Mouse (Mus musculus) erythroblast, adult 5-6 weeks (primary cell): ENCODE data around the gene Nthl1. TPM values are rescaled to one million over a fixed set of nuclear protein-coding genes. Genes with fewer than 3 reads are reported as not detected.

Experiments
- ATAC-seq: replicated peaks from 2 replicates; pipeline ENCODE4 v1.8.0; 2016; ENCODE audit warnings: moderate number of reproducible peaks, mild to moderate bottlenecking, moderate TSS enrichment, inconsistent platforms; ENCODE audit not compliant: poor library complexity, low FRiP score, severe bottlenecking
- total RNA-seq, 2 experiments: library from RNA; stranded (forward) in 1 of 2; stranded (reverse) in 1 of 2; fragments of 150-400 nt in 1 of 2; fragments of 200-764, 138-1000 nt in 1 of 2; gene quantifications; 2 replicates each; pipeline versions ENCODE4 v1.2.3 to v1.2.4; 2015 to 2017; ENCODE audit warnings: low replicate concordance in 2 of 2

Gene Nthl1
- total RNA-seq, 2 experiments from 2014 or later = 0.85 TPM; not detected in 1

DNA sequence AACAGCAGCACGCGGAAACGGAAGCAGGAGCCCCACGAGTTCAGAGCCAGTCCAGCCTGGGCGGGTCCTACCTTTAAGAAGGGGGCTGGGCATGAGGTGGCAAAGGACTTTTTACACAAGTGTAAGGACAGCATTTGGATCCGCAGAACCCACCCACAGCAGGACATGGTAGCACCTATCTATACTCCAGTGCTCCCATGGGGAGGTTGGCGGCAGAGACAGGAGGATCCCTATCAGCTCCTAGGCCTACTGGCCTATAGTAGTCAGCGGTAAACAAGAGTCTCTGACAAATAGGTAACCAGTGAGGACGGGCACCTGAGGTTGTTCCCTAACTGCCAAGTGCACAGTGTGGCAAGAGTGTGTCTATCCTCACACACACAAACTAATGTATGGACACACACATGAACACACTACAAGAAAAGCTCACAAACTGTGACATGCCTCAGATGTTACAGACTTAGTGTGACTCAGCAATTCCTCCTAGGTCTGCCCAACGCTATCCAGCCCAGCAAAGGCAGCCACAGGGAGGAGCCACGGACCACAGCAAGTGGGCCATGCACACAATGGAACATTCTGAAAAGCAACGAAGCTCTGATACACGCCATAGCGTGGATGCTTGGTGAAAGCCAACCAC lies 14.8 kb upstream of the Nthl1 start:
- ATAC-seq = peak; percentile 90

DNA sequence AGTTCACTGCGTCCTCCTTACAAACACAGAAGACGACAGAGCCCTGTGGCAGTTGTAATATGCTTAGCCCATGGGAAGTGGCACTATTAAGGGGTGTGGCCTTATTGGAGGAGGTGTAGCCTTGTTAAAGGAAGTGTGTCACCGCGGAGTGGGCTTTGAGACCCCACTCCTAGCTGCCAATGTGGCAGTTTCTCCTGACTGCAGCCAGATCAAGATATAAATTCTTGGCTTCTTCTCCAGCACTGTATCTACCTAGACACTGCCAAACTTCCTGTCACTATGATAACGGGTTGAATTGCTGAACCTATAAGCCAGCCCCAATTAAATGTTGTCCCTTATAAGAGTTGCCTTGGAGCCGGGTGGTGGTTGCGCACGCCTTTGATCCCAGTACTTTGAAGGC lies 7.0 kb upstream of the Nthl1 start:
- no peak for ATAC-seq

DNA sequence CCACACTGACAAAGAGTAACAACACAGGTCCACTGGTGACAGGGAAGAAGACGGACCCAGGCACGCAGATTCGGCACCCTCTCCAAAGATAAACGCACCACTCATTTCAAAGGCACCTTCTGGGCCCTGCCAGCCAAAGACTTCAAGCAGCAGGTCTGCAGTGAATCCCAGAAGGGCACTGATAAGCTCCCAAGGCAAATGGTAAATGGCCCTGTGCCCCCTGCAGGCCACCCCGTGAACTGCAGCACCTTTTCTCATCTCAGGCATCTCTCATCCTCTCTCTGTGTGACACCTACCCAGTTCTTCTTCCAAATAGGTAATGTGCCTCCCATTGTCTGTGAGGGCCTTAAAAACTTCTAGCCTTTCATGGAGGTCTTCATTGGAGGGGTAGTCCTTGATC lies 3.8 kb upstream of the Nthl1 start:
- peak; percentile 84 for ATAC-seq

DNA sequence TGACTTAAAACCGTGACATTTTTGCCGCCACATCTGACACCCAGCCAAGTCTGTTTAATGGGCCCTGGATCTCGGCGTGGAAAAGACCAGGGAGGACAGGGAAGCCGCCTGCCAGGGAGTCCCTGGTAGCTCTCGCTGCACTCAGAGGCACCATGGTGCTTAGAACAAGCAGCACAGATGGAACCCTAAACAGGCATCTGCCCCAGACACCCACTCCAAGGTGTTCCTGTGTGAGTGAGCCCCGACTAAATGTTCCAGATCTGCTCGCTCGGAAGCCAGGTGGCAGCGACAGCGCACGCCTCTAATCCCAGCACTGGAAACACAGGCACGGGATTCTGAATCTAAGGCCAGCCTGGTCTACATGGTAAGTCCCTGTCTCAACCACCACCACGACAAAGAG lies 2.4 kb upstream of the Nthl1 start:
- no peak for ATAC-seq

DNA sequence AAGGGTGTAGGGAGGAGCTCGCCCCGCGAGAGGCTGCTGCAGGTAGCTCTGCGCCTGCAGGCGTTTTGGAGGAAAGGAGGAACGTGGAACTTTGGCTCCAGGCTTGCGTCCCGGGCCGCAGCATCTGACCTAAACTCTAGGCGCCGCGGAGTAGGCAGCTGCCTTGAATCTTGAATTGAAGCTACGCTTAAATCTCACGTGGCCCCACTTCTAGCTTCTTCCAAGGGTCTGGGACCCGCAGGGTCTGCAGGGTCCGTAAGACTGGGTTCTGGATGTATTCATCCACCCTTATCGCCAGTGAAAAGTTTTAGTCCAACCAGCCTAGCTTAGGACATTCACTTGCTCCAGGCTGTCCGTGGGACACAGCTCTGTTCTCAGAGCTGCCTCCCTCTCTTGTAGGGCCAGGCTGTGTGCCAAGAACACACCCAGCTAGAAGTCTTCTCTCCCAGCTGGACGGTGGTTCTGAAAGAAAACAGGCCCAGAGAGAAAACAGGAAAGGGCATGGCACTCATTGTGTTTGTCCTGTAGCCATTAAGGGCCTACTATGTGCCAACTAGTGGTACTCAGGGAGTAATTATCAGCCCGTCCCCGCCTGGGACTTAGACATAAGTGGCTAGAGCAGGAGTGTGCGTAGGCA lies 451 bp downstream of the Nthl1 start:
- peak; percentile 40 for ATAC-seq

GRCm38 (mm10) chr17:24633831-24634230 lies 1.4 kb downstream of the Nthl1 start:
- no peak for ATAC-seq

- ATAC-seq = no peak
Observed at GRCm38 (mm10) chr17:24635024-24635423, 2.5 kb downstream of the Nthl1 start.

GRCm38 (mm10) chr17:24635694-24636093 lies 3.2 kb downstream of the Nthl1 start:
- no peak for ATAC-seq

DNA sequence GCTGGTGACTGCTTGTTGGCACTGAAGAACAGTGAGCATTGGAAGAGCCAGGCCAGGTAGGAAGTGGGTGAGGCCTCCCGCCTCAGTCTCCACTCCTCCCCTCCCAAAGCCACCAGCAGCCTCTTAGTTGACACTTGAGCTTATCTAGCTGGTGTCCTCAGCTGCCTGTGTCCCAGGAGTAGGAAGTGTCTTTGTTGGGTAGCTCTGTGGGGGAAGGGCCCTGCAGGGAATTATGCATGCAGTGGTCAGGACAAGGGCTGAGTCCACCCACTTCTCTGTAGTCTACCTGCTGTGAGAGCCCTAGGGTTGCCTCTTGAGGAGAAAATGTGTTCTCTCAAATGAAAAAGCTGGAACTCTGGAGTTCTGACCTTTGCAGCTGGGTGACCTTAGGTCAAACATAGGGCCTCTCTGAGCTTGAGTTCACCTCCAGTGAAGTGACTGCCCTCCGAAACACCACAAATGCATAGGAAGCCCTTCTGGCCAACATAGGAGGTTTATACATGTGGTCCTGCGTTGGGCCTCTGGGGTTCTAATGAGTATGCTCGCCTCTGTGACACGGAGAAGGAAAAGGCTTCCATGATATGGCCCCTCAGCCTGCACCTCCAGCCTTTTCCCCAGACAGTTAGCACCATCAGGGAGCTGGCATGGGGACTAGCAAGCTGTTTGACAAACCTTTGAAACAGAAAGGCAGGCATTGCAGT lies 4.5 kb downstream of the Nthl1 start:
- no peak for ATAC-seq

DNA sequence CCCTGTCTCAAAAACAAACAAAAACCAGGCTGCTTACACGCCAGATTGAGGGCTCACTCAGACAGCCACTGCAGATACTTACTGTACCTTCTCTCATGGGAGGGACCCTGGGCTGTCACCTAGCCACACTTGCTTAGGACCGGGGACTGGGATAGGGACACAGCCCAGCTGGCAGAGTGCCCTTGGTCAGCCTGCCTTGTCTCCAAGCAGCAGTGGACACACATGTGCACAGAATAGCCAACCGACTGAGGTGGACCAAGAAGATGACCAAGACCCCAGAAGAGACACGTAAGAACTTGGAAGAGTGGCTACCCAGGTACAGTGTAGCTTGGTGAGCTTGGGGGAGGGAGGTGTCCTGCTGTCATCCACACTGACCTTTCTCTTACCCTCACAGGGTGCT lies 5.7 kb downstream of the Nthl1 start:
- ATAC-seq = no peak

DNA sequence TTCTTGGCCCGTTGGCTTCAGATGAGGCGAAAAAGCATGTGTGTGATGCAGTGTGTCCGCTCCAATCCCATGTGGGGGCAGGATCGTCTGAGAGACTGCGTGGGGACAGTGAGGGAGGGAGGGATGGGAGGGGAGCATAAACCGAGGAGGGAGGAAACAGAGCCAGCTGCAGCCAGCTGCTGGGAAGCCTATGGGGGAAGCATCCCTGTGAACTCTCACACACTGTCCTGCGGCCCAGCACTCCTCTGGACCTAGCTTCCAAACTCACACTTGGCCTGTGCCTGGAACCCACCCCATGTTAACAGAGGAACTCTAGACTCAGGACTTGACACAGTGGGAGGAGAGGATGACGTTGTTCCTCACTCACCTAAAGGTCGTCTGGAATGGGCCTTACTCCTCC lies 6.4 kb downstream of the Nthl1 start:
- ATAC-seq = no peak

DNA sequence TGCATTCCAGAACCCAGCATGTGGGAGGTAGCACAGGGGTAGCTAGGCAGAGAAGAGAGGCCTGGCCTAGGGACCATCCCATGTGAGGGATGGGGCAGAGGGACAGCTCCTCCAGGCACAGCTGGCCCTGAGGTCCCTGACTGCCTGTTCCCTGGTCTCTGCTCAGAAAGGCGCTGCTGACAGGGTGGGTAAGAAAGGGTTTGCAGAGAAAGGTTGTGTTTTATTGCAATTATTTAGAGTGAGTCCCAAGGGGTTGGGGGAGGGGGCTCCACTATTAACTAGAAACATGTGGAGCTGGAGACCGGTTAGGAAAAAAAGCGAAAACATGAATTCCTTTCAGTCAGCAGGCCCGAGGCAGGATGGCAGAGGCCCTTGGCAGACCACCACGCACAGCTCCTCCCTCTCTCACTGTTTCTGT lies 7.1 kb downstream of the Nthl1 start:
- no peak for ATAC-seq

- no peak for ATAC-seq
Observed at GRCm38 (mm10) chr17:24640119-24640518, 7.6 kb downstream of the Nthl1 start.

DNA sequence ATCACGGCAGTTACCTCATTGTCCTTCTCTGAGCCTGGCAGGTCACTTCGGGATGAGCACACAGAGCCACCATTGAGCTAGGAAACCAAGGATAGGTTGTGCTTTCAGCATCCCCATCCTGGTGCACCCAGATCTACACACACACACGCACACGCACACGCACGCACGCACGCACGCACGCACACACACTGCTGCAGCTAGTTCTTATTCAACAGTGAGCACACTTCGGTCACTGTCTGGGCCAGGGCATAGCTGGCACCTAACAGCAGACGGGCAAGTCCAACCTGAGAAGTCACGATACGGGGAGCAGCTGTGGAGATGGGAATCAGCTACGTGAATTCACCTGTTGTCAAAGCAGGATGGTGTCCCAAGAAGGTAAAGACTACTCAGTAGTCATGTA lies 8.1 kb downstream of the Nthl1 start:
- ATAC-seq = no peak

GRCm38 (mm10) chr17:24641944-24642343 lies 9.5 kb downstream of the Nthl1 start:
- ATAC-seq = no peak

GRCm38 (mm10) chr17:24642791-24643343 lies 10.4 kb downstream of the Nthl1 start:
- no peak for ATAC-seq

- ATAC-seq = no peak
Observed at GRCm38 (mm10) chr17:24644030-24644715, 11.7 kb downstream of the Nthl1 start.

DNA sequence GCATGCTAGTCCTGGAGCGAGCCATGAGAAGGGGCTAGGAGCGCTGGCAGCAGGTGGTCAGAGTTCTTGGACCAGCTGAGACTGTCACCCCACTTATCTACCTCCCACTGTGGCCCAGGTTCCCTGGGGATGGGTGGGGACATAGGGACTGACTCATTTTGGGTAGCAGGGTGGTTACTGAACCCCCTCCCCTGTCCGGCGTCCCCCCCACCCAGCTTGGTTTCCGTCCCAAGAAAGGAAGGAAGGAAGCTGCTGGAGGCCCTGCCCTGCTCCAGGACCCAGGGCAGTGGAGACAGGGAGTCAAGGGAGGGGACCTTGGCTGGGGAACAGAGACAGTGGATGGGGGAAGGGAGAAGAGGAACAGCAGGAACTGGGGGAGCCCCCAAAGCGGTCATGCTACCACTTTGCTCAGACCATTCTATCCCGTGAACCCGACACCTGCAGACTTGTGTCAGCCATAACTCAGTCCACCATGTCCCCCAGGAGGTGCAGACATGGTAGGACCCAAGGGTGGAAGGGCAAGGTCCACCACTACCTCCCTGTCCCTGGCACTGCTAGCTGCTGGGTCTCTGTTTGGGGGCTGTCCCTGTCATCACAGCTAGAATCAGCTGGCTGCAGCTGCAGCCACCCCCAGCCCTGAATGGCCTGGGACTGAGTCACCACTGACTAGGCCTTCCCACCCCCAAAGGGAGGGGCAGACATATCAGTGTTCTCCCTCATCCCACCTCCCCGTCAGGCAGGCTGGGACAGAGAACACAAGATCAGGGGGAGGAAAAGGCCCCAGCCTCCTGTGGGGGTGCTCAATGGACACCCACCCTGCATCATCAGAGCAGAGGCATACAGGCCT lies 12.6 kb downstream of the Nthl1 start:
- ATAC-seq = no peak

DNA sequence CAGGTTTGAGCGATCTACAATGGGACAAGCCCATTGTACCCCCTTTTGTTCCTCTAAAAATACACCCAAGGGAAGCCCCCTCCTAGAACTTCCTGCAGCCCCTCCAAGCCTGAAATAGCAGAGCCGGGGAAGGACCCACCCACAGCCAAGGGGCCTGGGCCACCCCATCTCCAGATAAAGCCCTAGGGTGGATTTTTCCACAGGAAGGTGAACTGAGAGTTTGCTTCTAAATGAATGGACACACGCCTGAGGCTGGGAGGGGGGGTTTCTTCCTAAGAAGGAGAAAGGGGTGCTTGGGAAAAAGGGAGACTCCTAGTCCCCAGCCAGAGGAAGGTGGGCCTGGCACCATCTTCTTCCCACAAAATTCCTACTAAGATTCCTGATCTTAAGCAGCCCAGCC lies 13.4 kb downstream of the Nthl1 start:
- ATAC-seq = no peak

DNA sequence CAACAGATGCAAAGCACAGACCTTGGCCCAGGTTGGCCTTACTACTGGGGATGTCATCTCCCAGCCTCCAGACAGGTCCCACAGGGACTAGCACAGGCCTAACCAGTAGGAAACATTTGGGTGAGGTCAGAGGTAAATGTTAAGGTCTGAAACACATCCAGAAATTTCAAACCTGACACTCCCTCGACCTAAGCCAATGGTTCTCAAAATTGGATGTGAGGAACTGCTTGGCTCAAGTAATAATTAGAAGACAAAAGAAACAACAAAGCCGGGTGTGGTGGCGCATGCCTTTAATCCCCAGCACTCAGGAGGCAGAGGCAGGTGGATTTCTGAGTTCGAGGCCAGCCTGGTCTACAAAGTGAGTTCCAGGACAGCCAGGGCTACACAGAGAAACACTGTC lies 13.9 kb downstream of the Nthl1 start:
- ATAC-seq = no peak
